Mouse (Mus musculus): Measurements from ENCODE around the gene Hist1h3d. TPM values are rescaled to one million over a fixed set of nuclear protein-coding genes. Genes with fewer than 3 reads are reported as not detected.
"Not testable (repeated sequence)": the region's sequence is repeated elsewhere in the genome, so short reads cannot be mapped to it uniquely, and the experiment has no call there.

Gene Hist1h3d
- polyA plus RNA-seq, 1 experiment from 2014 or later, result 11.3 TPM

DNA sequence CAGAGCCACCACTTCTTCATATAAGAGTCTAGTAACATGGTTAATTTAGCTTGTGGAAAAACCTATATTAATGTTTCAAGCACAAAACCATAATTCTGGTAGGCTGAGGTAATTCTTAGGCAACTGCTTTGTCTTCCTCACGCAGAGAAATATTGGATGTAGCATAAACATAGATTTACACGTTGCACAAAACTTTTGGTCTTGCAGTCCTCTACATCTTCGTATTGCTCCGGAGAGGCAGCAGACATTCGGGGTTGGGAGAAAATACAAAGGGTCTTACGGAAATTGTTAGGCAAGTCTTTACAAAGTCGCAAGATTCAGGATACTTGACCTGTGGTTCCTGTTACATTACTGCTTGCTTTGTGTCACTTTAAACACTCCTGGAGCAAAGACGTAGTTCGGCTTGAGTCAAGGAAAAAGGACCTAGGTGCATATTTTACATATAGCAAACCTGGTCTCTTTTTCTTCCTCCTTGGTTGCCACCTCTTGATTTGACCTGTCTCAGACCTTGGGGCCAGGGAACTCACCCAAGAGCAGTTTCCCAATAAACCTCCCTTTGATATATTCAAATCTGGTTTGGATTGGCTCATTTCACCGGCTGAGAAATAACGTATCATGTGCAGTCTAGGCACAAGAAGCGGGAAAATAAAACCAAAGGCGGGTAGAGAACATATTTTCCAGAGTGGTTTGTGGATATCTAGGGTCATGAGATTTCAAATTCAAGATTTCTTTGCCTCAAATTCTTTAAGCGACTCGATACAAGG, 41.0 kb upstream of the Hist1h3d start:
- peaks cover 38% of the 10 kb centered on the region for H3K4me1 ChIP-seq (replicated peaks)
- WGBS, result under 1% methylated on average over 15 of the region's 15 CpGs
- peak overlapping the region; percentile 66 for H3K9ac ChIP-seq (replicated peaks)
- peak overlapping the region; percentile 69 for H3K4me2 ChIP-seq
- no peaks in the 10 kb centered on the region for H3K36me3 ChIP-seq
- H3K27ac ChIP-seq, result peak overlapping the region; percentile 98
- peak; percentile 0; the same call in 1 of the 2 replicates for ATAC-seq (ENCODE audit: insufficient number of reproducible peaks, insufficient read depth, low FRiP score, low TSS enrichment, low read depth)
- H3K27me3 ChIP-seq, result no peaks in the 10 kb centered on the region
- no peaks in the 10 kb centered on the region for H3K9me3 ChIP-seq
- H3K4me3 ChIP-seq (replicated peaks), result peak overlapping the region; percentile 50

DNA sequence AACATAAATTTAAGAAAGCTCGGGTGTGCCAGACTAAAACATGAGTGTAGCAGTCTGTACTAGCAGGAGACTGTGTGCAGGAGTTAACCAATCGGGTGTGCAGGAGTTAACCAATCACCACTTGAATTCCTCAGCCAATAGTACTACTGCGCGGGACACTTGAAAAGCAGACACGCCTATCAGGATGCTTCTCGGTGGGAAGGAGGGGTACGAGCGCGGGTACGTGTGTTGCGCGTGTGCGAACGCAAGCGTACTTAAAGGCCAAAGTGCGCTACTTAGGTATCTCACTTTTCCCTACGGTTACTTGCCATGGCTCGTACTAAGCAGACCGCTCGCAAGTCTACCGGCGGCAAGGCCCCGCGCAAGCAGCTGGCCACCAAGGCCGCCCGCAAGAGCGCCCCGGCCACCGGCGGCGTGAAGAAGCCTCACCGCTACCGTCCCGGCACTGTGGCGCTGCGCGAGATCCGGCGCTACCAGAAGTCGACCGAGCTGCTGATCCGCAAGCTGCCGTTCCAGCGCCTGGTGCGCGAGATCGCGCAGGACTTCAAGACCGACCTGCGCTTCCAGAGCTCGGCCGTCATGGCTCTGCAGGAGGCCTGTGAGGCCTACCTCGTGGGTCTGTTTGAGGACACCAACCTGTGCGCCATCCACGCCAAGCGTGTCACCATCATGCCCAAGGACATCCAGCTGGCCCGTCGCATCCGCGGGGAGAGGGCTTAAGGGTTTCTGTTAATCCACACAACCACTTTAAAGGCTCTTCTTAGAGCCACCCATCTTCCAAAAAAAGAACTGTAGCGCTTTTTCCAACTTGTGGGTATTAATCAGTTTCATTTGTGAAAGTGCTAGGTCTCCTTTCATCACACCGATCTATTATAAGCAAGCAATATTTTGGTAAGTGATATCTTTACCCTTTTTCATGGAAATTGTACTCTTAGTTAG, 40.2 kb upstream of the Hist1h3d start, which contains the start of gene Hist1h3g:
TSS of gene Hist1h3g (plus strand) at position 286 of the 939 bp plus-strand sequence.
- Histone ChIP-seq H3K27ac (peak within 1 kb of the TSS; percentile 98), H3K4me1 (replicated peaks) (peaks cover 38% of the 10 kb centered on the region), H3K9ac (replicated peaks) (peak within 1 kb of the TSS; percentile 72), H3K4me3 (replicated peaks) (peak within 1 kb of the TSS; percentile 50), H3K4me2 (peak within 1 kb of the TSS; percentile 69)
- not testable (repeated sequence) for H3K9me3 ChIP-seq, H3K27me3 ChIP-seq, H3K36me3 ChIP-seq
- ATAC-seq (ENCODE audit: insufficient number of reproducible peaks, insufficient read depth, low FRiP score, low TSS enrichment, low read depth), result peak; percentile 94
- under 1% methylated on average over 34 of the region's 62 CpGs for WGBS

DNA sequence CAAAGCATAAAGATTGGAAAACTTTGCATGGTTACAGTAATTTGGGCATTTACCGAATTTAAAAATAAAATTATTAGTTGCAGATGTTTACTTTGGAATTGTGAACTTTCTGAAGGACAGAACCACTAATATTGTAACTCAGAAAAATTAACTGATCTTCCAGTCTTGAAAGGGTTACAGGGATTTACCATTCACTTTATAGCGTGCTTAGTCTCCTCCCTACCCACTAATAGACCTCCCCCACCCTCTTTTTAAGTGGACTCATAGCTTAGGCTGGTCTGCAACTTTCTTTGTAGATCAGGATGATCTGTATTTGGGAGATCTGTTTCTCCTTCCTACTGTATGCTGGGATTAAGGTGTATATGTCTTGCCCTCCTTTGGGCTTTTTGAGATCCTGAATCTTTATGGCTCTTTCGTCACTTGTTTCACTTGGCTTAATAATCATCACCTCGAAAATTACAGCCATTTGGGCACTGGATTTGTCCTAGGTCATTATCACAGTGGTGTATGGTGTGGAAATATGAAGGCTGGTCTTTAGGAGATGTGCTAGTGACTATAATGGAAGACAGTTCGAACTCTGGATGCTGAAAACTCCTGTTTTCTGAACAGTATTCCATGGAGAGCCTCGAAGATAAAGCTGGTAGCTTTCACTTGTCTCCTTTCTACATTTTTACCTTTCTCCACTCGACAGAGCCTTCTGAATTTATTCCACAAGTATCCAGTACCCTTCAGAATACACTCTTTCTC, 39.3 kb upstream of the Hist1h3d start:
- H3K9me3 ChIP-seq, result no peaks in the 10 kb centered on the region
- peak overlapping the region; percentile 72 for H3K9ac ChIP-seq (replicated peaks)
- H3K4me1 ChIP-seq (replicated peaks), result peaks cover 38% of the 10 kb centered on the region
- 21% methylated on average over 7 of the region's 7 CpGs for WGBS
- H3K4me3 ChIP-seq (replicated peaks), result peak overlapping the region; percentile 50
- peak overlapping the region; percentile 98 for H3K27ac ChIP-seq
- no peak for ATAC-seq (ENCODE audit: insufficient number of reproducible peaks, insufficient read depth, low FRiP score, low TSS enrichment, low read depth)
- H3K36me3 ChIP-seq, result no peaks in the 10 kb centered on the region
- no peaks in the 10 kb centered on the region for H3K27me3 ChIP-seq
- H3K4me2 ChIP-seq, result peak overlapping the region; percentile 69

DNA sequence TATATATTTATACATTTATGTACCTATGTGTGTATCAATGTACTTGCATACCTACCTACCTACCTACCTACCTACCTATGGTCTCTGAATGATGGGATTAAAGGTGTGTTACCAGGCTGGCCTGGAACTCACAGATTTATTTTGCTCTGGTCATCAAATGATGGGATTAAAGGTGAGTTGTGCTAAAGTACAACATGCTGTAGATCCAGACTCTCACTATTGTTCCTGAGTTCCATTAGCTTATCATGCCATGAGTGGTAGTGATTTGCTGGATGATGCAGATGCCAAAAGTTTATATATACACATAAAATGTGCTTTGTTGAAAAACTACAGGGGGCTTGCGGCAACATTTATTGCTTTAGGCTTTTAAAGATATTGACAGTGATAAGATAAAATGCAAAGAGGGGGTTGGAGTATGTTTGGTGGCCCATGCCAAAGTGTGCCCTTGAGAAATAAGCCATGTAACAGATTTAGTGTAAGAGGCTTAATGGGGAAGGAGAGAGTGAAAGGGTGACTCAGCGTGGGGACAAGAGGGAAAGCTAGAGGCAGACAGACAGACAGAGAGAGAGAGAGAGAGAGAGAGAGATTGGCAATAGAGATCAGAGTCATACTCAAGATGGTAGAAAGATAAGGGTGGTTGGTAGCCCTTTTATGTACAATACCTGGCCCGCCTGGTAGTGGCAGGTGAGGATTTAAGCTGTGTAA, 38.4 kb upstream of the Hist1h3d start:
- Histone ChIP-seq H3K4me3 (replicated peaks) (peak overlapping the region; percentile 50), H3K27me3 (no peaks in the 10 kb centered on the region), H3K9ac (replicated peaks) (no peak overlapping the region; the same call in 1 of the 2 replicates), H3K27ac (peak overlapping the region; percentile 46), H3K4me1 (replicated peaks) (peaks cover 36% of the 10 kb centered on the region), H3K4me2 (peak overlapping the region; percentile 69), H3K9me3 (no peaks in the 10 kb centered on the region), H3K36me3 (no peaks in the 10 kb centered on the region)
- 86% methylated on average over 3 of the region's 3 CpGs for whole genome bisulfite sequencing
- ATAC-seq (ENCODE audit: insufficient number of reproducible peaks, insufficient read depth, low FRiP score, low TSS enrichment, low read depth), result no peak

DNA sequence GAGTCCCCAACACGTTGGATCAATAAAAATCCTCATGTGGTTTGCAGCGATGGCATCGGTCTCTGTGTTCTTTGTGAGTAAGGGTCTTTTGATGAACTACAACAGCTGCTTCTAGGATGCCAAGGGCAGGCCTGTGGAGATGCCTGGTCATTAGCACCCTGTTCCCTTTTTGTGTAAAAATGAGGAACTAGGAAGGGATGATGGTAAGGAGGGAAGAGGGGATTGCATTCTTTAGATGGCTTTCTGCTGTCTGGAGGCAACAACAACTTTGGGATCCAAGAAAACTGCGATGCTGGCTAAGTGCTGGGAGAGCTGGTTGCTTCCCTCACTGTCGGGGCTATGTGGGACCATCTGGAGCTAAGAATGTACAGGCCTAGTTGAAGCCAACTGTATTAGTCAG, 37.3 kb upstream of the Hist1h3d start:
- no peak overlapping the region for H3K4me3 ChIP-seq (replicated peaks)
- no peaks in the 10 kb centered on the region for H3K27me3 ChIP-seq
- no peak overlapping the region; the same call in 1 of the 2 replicates for H3K9ac ChIP-seq (replicated peaks)
- H3K36me3 ChIP-seq, result no peaks in the 10 kb centered on the region
- H3K9me3 ChIP-seq, result no peaks in the 10 kb centered on the region
- WGBS, result 55% methylated on average over 5 of the region's 5 CpGs
- peaks cover 30% of the 10 kb centered on the region for H3K4me1 ChIP-seq (replicated peaks)
- peak overlapping the region; percentile 31 for H3K4me2 ChIP-seq
- H3K27ac ChIP-seq, result peak overlapping the region; percentile 72
- ATAC-seq (ENCODE audit: insufficient number of reproducible peaks, insufficient read depth, low FRiP score, low TSS enrichment, low read depth), result no peak

DNA sequence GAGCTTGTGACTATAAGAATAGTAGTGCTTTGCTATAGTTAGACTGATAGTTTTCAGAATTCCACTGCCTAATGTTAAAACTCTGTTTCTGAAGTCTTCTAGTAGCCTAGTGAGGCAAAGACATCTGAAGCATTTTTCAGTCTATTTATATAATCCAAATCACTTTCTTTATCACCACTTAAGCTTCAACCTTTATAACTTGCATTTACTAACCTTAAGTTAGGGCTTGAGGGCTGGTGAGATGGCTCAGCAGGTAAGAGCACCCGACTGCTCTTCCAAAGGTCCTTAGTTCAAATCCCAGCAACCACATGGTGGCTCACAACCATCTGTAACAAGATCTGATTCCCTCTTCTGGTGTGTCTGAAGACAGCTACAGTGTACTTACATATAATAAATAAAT, 35.7 kb upstream of the Hist1h3d start:
- not testable (repeated sequence) for H3K27me3 ChIP-seq; ATAC-seq (ENCODE audit: insufficient number of reproducible peaks, insufficient read depth, low FRiP score, low TSS enrichment, low read depth); H3K4me3 ChIP-seq (replicated peaks); H3K9me3 ChIP-seq; H3K9ac ChIP-seq (replicated peaks); H3K36me3 ChIP-seq; H3K27ac ChIP-seq; H3K4me2 ChIP-seq
- H3K4me1 ChIP-seq (replicated peaks), result peaks cover 25% of the 10 kb centered on the region
- WGBS, result 60% methylated on average over 1 of the region's 1 CpGs

DNA sequence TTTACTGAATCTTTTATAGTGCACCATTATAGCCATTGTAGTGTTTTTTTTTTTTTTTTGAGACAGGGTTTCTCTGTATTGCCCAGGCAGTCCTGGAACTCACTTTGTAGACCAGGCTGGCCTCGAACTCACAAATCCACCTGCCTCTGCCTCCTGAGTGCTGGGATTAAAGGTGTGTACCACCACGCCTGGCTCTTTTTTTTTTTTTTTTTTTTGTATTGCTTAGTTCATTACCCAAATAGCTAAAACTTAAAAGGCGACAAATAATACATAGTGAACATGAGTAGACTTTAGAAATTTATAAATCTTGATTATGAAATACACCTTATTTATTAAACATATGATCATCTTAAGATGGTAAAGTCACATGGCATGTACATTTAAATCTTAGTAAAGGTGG, 34.1 kb upstream of the Hist1h3d start:
- no peak overlapping the region for H3K9ac ChIP-seq (replicated peaks)
- H3K4me2 ChIP-seq, result peak overlapping the region; percentile 71
- ATAC-seq (ENCODE audit: insufficient number of reproducible peaks, insufficient read depth, low FRiP score, low TSS enrichment, low read depth), result no peak
- H3K4me3 ChIP-seq (replicated peaks), result no peak overlapping the region
- 79% methylated on average over 3 of the region's 3 CpGs for WGBS
- peaks cover 21% of the 10 kb centered on the region for H3K4me1 ChIP-seq (replicated peaks)
- no peaks in the 10 kb centered on the region for H3K27me3 ChIP-seq
- H3K36me3 ChIP-seq, result no peaks in the 10 kb centered on the region
- no peaks in the 10 kb centered on the region for H3K9me3 ChIP-seq
- no peak overlapping the region for H3K27ac ChIP-seq

DNA sequence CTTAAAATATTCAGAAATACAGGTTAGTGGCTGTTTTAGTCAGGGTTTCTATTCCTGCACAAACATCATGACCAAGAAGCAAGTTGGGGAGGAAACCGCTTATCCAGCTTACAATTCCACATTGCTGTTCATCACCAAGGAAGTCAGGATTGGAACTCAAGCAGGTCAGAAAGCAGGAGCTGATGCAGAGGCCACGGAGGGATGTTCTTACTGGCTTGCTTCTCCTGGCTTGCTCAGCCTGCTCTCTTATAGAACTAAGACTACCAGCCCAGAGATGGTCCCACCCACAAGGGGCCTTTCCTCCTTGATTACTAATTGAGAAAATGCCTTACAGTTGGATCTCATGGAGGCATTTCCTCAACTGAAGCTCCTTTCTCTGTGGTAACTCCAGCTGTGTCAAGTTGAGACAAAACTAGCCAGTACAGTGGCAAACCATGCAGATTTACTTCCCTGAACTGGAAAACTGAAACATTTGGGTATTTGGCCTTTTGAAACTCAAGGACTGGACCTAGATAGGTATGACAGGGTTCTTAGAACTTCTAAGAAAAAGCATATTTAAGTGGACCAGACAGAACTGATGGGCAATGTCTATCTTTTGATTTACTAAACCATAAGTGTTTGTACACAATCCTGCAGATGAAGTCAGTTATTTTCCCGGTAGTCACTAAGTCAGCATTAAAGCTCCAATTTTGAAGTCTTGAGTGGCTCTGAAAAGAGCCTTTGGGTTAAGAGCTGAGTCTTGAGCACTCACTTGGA, 33.2 kb upstream of the Hist1h3d start:
- H3K36me3 ChIP-seq; ATAC-seq (ENCODE audit: insufficient number of reproducible peaks, insufficient read depth, low FRiP score, low TSS enrichment, low read depth); H3K27me3 ChIP-seq; H3K9me3 ChIP-seq: not testable (repeated sequence)
- H3K4me1 ChIP-seq (replicated peaks), result peaks cover 13% of the 10 kb centered on the region
- 8% methylated on average over 3 of the region's 3 CpGs for WGBS
- H3K9ac ChIP-seq (replicated peaks), result peak overlapping the region; percentile 70
- H3K4me3 ChIP-seq (replicated peaks), result peak overlapping the region; percentile 46
- peak overlapping the region; percentile 92 for H3K27ac ChIP-seq
- peak overlapping the region; percentile 71 for H3K4me2 ChIP-seq

DNA sequence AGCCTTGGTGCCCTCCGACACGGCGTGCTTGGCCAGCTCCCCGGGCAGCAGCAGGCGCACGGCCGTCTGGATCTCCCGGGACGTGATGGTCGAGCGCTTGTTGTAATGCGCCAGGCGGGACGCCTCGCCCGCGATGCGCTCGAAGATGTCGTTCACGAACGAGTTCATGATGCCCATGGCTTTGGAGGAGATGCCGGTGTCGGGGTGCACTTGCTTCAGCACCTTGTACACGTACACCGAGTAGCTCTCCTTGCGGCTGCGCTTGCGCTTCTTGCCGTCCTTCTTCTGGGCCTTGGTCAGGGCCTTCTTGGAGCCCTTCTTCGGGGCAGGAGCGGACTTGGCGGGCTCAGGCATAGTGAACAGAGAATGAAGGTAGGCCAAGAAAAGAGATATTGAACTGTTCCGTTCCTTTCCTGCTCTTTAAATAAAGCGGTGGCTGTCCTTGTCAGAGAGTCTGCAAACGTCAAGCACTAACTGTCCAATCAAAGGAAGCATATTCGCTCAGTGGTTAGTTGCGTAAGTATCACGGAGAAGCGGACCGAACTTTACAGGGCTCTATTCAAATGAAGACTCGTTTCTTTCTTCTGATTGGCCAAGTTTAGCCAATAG, 32.5 kb upstream of the Hist1h3d start, which contains the start of gene Hist1h2bh:
TSS of gene Hist1h2bh (minus strand) at position 394 of the 609 bp plus-strand sequence.
- not testable (repeated sequence) for H3K27me3 ChIP-seq; H3K36me3 ChIP-seq; H3K9me3 ChIP-seq; H3K4me1 ChIP-seq (replicated peaks)
- Histone ChIP-seq H3K4me2 (peak within 1 kb of the TSS; percentile 71), H3K4me3 (replicated peaks) (peak within 1 kb of the TSS; percentile 46), H3K9ac (replicated peaks) (peak within 1 kb of the TSS; percentile 70), H3K27ac (peak within 1 kb of the TSS; percentile 94)
- ATAC-seq (ENCODE audit: insufficient number of reproducible peaks, insufficient read depth, low FRiP score, low TSS enrichment, low read depth), result peak; percentile 95
- under 1% methylated on average over 41 of the region's 42 CpGs for WGBS
